Mouse (Mus musculus) left cerebral cortex, postnatal 10 days (tissue): Measurements from ENCODE around the gene Mfsd4b5. TPM values are rescaled to one million over a fixed set of nuclear protein-coding genes. Genes with fewer than 3 reads are reported as not detected.
"Not testable (repeated sequence)": the region's sequence is repeated elsewhere in the genome, so short reads cannot be mapped to it uniquely, and the experiment has no call there.

Source experiments
- DNase-seq, 2 experiments: peaks; one replicate each; pipeline ENCODE4 v3.0.0; 2021 to 2022; ENCODE audit warnings: low spot score in 2 of 2, mixed read lengths in 1 of 2; ENCODE audit errors: extremely low spot score in 1 of 2
- intact Hi-C: fragments of 180-260 bp; cut with DNase I; formaldehyde crosslinking; loops from one replicate; pipeline ENCODE4 v1.15.1; 2025
- total RNA-seq, 2 experiments: library from RNA; stranded (reverse); gene quantifications; 2 replicates each; pipeline ENCODE4 v1.2.3; 2021

The Mfsd4b5 gene
- total RNA-seq, 2 experiments from 2014 or later, result 0.17 to 0.53 TPM

DNA sequence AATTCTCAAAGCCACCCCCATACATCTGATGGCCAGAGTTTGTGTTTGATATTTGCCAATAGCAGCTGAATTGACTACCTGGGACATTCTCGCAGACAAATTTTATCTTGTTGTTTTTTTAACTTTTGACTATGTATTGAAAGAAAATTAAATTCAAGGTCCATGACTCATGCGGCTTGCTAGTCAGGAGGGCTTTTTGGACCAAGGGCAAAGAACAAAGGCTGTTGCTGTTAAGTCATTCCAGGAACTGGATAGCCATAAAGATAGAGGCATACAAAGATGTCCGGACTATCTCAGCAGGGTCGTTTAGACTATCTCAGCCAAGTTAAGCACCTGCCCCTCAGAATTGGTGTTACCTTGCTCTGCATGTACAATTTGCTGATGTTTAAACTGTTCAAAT, 9.1 kb downstream of the Mfsd4b5 start:
- intact Hi-C loops, result no loop called here

DNA sequence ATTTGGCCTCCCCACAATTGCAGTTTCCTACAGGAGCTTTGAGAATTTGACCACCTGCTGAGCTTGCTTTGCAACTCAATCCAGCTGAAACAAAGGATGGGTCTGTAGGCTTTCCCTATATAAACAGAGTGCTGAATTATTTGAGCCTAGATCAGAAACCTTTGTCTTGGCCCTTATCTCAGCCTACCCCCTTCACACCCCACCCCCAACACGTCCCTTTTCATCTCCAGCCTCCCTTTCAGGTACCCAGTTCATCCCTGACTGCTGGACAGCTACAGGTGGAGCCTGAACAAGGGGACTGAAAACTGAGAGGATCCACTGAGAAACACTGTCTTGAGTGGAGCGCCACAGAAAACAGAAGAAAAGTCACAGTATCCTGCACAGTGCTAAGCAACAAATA, 10.7 kb downstream of the Mfsd4b5 start:
- DNase-seq, result no peak
- intact Hi-C loops, result no loop called here

More for the DNA sequence above, 9.1 kb downstream of the Mfsd4b5 start:
- DNase-seq, result no peak

- intact Hi-C loops, result no loop called here
- no peak for DNase-seq
Measured at GRCm38 (mm10) chr10:39974982-39975381, 11.5 kb downstream of the Mfsd4b5 start.

- no peak for DNase-seq
- intact Hi-C loops, result no loop called here
Measured at GRCm38 (mm10) chr10:39967512-39967911, 18.9 kb downstream of the Mfsd4b5 start.

GRCm38 (mm10) chr10:39961906-39962305, 24.5 kb downstream of the Mfsd4b5 start:
- no peak for DNase-seq
- intact Hi-C loops, result no loop called here

DNA sequence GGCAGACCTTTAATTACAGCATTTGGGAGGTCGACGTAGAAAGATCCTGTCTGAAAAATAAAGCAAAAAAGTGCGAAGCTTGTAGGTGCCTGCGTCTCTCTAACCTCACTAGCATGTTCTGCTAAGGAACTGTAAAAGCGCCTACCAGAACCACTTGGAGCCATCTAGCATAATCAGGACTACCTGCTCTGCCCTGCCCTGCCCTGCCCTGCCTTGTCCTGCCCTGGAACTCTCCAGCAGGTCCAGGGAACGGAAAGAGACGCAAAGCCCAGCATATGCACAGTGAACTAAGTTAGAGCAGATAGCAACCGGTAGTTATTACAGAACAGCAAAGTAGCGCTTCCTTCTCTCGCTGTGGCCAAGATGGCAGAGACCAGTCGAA, 26.0 kb downstream of the Mfsd4b5 start:
- intact Hi-C loops, result no loop called here
- no peak for DNase-seq

GRCm38 (mm10) chr10:39959761-39960440, 26.5 kb downstream of the Mfsd4b5 start, which contains the start of gene Mfsd4b3:
Gene Mfsd4b3, minus strand, starts transcription at chr10:39960153.
- intact Hi-C loops, result loop anchor here (2.0 to 5.0 kb wide), 2 partner anchors 252 to 789 kb away; no protein-coding TSS in a partner anchor
- DNase-seq, result peak; percentile 92 to 95

GRCm38 (mm10) chr10:39958266-39958665, 28.2 kb downstream of the Mfsd4b5 start:
- DNase-seq, result no peak
- intact Hi-C loops, result loop anchor here (2.0 to 5.0 kb wide), 2 partner anchors 254 to 787 kb away; no protein-coding TSS in a partner anchor

GRCm38 (mm10) chr10:39956340-39956878, 30.0 kb downstream of the Mfsd4b5 start:
- no peak for DNase-seq

GRCm38 (mm10) chr10:39955163-39955562, 31.3 kb downstream of the Mfsd4b5 start:
- intact Hi-C loops, result loop anchor here (5.0 kb wide), 1 partner anchor 257 kb away; no protein-coding TSS in a partner anchor
- DNase-seq, result no peak

More at GRCm38 (mm10) chr10:39956340-39956878, 30.0 kb downstream of the Mfsd4b5 start:
- intact Hi-C loops, result loop anchor here (5.0 kb wide), 1 partner anchor 256 kb away; no protein-coding TSS in a partner anchor

DNA sequence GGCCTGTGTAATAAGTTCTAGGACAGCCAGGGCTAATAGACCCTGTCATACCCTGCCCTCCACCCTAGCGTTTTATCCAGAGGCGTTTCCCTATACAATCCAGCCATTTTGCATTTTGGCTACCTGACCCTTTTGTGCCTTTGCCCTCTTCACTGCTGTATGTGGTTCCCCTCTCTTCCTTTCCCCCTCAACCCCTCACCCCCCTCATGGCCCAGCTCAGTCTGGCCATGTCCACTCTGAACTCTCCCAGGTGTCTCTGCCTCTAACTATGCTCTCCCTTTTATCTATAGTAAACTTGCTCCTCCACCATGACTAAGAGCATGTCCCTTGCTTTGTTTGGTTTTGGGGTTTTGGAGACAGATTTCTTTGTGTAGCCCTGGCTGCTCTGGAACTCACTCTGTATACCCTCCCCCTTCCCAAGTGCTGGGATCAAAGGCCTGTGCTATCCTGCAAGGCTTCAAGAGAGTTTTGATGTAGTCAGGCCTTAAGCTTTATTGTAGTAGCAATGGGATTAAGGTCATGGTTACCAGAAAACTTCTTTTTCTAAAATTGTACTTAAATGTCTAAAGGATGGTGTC, 37.0 kb downstream of the Mfsd4b5 start:
- DNase-seq, result no peak
- intact Hi-C loops, result no loop called here

GRCm38 (mm10) chr10:39947195-39947594, 39.3 kb downstream of the Mfsd4b5 start:
- DNase-seq, intact Hi-C loops: not testable (repeated sequence)

GRCm38 (mm10) chr10:39936553-39936952, 49.9 kb downstream of the Mfsd4b5 start:
- intact Hi-C loops, result no loop called here
- DNase-seq, result no peak

DNA sequence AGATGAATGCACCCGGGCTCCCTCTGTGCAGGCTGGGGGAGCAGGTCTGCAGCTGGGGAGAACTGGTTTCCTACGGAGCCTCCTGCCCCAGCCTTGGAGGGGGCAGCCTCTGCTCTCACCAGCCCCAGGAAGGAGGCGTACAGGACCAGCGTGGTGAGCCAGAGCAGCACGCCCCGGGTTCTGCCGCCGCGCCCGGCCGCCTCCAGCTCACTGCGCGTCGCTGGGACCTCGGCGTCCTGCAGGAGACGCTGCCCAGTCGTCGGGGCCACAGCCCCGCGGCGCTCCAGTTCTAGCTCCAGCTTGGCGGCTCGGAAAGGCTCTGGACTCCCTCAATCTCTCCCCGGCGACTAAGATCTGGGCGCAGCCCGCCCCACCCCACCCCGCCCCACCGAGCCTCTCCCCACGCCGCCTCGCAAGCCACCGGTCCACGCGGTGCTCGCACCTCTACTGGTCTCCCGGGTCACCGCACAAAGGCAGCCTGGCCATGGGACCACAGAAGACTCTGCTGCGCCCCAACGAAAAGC, 59.8 kb downstream of the Mfsd4b5 start, which contains the start of gene Mfsd4b2:
Gene Mfsd4b2, minus strand, starts transcription at position 308 of the 524 bp plus-strand sequence.
- intact Hi-C loops, result no loop called here
- no peak for DNase-seq

- intact Hi-C loops, DNase-seq: not testable (repeated sequence)
Measured at GRCm38 (mm10) chr10:39924556-39924955, 61.9 kb downstream of the Mfsd4b5 start.

DNA sequence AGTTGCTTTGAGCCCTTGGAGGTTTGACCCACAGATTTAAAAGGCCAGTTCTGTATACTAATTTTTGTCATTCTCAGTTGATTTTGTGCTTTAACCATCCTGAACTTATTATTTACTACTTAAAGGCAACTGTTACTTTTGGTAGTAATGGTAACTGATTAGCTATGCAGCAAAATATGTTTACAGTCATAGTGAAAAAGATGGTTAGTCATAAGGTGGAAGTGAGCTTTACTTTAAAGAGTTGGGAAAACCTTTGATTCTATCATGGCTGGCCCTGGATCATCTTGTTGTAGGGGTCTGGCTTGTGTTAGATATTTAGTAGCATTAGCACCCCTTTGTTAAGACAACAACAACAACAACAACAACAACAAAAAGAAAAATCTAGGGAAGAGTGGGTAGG, 73.8 kb downstream of the Mfsd4b5 start:
- no peak for DNase-seq
- intact Hi-C loops, result no loop called here

- no peak for DNase-seq
Measured at GRCm38 (mm10) chr10:39908768-39909441, 77.5 kb downstream of the Mfsd4b5 start.

More at GRCm38 (mm10) chr10:39908768-39909441, 77.5 kb downstream of the Mfsd4b5 start:
- intact Hi-C loops, result no loop called here
